Mouse (Mus musculus) layer of hippocampus, adult 2 months (tissue): Measurements from ENCODE around the gene Ctsw. TPM values are rescaled to one million over a fixed set of nuclear protein-coding genes. Genes with fewer than 3 reads are reported as not detected.

ENCODE experiments used
- DNase-seq, 2 experiments: peaks; one replicate each; pipeline ENCODE4 v3.0.0; 2022; ENCODE audit warnings: low spot score in 2 of 2
- H3K27ac ChIP-seq: fragments of 200-600 bp; 2 replicates; pipeline ENCODE4 v1.8.1; 2022
- H3K4me3 ChIP-seq: fragments of 200-600 bp; 2 replicates; pipeline ENCODE4 v1.8.1; 2022; ENCODE audit warnings: mild to moderate bottlenecking
- CTCF ChIP-seq: fragments of 200-600 bp; conservative IDR thresholded peaks from 2 replicates; pipeline ENCODE4 v1.8.1; 2022; ENCODE audit warnings: antibody characterized with exemption, mild to moderate bottlenecking, moderate library complexity
- total RNA-seq, 2 experiments: library from RNA; stranded (reverse); gene quantifications; 2 replicates each; pipeline ENCODE4 v1.2.3; 2021

Ctsw gene
- total RNA-seq, 2 experiments from 2014 or later, result 0.31 TPM; not detected in 1

- peak overlapping the region; percentile 72 for H3K27ac ChIP-seq
- no peak for DNase-seq
- no peak for TF ChIP-seq CTCF
- H3K4me3 ChIP-seq, result no peak overlapping the region
These were observed 3.3 kb downstream of the Ctsw start for GRCm38 (mm10) chr19:5465037-5465436.

GRCm38 (mm10) chr19:5463791-5464562 lies 4.3 kb downstream of the Ctsw start:
- peak; percentile 96 for TF ChIP-seq CTCF
- Histone ChIP-seq H3K27ac (peak overlapping the region; percentile 72), H3K4me3 (peak overlapping the region; percentile 30)
- peak in 1 of 2 experiments; percentile 68 for DNase-seq

GRCm38 (mm10) chr19:5463212-5463611 lies 5.1 kb downstream of the Ctsw start:
- no peak overlapping the region for H3K27ac ChIP-seq
- TF ChIP-seq CTCF, result no peak
- no peak for DNase-seq
- no peak overlapping the region for H3K4me3 ChIP-seq

GRCm38 (mm10) chr19:5461411-5461810 lies 6.9 kb downstream of the Ctsw start:
- Histone ChIP-seq H3K27ac (no peak overlapping the region; the same call in 1 of the 2 replicates), H3K4me3 (peak overlapping the region; percentile 77)
- no peak for TF ChIP-seq CTCF
- DNase-seq, result no peak

- TF ChIP-seq CTCF, result no peak
- Histone ChIP-seq H3K27ac (peak within 1 kb of the TSS; percentile 100), H3K4me3 (peak within 1 kb of the TSS; percentile 77)
- peak; percentile 81 to 91 for DNase-seq
These were observed 7.8 kb downstream of the Ctsw start, which contains the start of gene Fibp for GRCm38 (mm10) chr19:5460465-5460911. TSS of gene Fibp (plus strand) at chr19:5460615.

- Histone ChIP-seq H3K27ac (peak overlapping the region; percentile 100), H3K4me3 (peak overlapping the region; percentile 77)
- DNase-seq, result no peak
- no peak for TF ChIP-seq CTCF
These were observed 8.4 kb downstream of the Ctsw start for GRCm38 (mm10) chr19:5459896-5460295.

GRCm38 (mm10) chr19:5459019-5459418 lies 9.3 kb downstream of the Ctsw start:
- peak overlapping the region; percentile 100 for H3K27ac ChIP-seq
- peak; percentile 9; the same call in 1 of the 2 replicates for TF ChIP-seq CTCF
- no peak overlapping the region for H3K4me3 ChIP-seq
- peak; percentile 62 to 78 for DNase-seq

- peak within 1 kb of the TSS; percentile 100 for H3K27ac ChIP-seq
- DNase-seq, result no peak
- peak within 1 kb of the TSS; percentile 81 for H3K4me3 ChIP-seq
- no peak for TF ChIP-seq CTCF
These were observed 10.4 kb downstream of the Ctsw start, which contains the start of gene Ccdc85b for GRCm38 (mm10) chr19:5457746-5458442. TSS of gene Ccdc85b (minus strand) at chr19:5457894.

GRCm38 (mm10) chr19:5456922-5457745 lies 11.2 kb downstream of the Ctsw start:
- H3K4me3 ChIP-seq, result peak overlapping the region; percentile 81
- DNase-seq, result peak; percentile 96
- peak overlapping the region; percentile 100 for H3K27ac ChIP-seq
- peak; percentile 43 for TF ChIP-seq CTCF

GRCm38 (mm10) chr19:5456241-5456921 lies 11.9 kb downstream of the Ctsw start:
- Histone ChIP-seq H3K27ac (peak overlapping the region; percentile 100), H3K4me3 (peak overlapping the region; percentile 81)
- no peak for TF ChIP-seq CTCF
- no peak for DNase-seq

- no peak for DNase-seq
- peak overlapping the region; percentile 81 for H3K4me3 ChIP-seq
- TF ChIP-seq CTCF, result no peak
- peak overlapping the region; percentile 100 for H3K27ac ChIP-seq
These were observed 12.7 kb downstream of the Ctsw start for GRCm38 (mm10) chr19:5455568-5455967.

- TF ChIP-seq CTCF, result no peak
- Histone ChIP-seq H3K4me3 (peak overlapping the region; percentile 81), H3K27ac (peak overlapping the region; percentile 100)
- DNase-seq, result no peak
These were observed 13.3 kb downstream of the Ctsw start for GRCm38 (mm10) chr19:5455037-5455436.
